Mouse (Mus musculus): Measurements from ENCODE around the gene Olfr324.

The Olfr324 gene

GRCm38 (mm10) chr11:58613359-58613758 lies 18.4 kb downstream of the Olfr324 start:
- TF ChIP-seq GATA4 (IDR thresholded peaks at IDR 0.05; ENCODE audit: insufficient replicate concordance, low read length) = no peak

GRCm38 (mm10) chr11:58614526-58614925 lies 19.6 kb downstream of the Olfr324 start:
- TF ChIP-seq GATA4 (IDR thresholded peaks at IDR 0.05; ENCODE audit: insufficient replicate concordance, low read length) = peak; percentile 67; the same call in 1 of the 2 replicates

- no peak for TF ChIP-seq GATA4 (IDR thresholded peaks at IDR 0.05; ENCODE audit: insufficient replicate concordance, low read length)
These were observed 21.1 kb downstream of the Olfr324 start, which contains the start of gene 2210407C18Rik for GRCm38 (mm10) chr11:58615975-58616374. Gene 2210407C18Rik (minus strand): TSS chr11:58616075.

- no peak for TF ChIP-seq GATA4 (IDR thresholded peaks at IDR 0.05; ENCODE audit: insufficient replicate concordance, low read length)
These were observed 23.5 kb downstream of the Olfr324 start for GRCm38 (mm10) chr11:58618369-58618768.

- TF ChIP-seq GATA4 (IDR thresholded peaks at IDR 0.05; ENCODE audit: insufficient replicate concordance, low read length) = no peak
These were observed 23.9 kb downstream of the Olfr324 start for GRCm38 (mm10) chr11:58618793-58619192.

- no peak for TF ChIP-seq GATA4 (IDR thresholded peaks at IDR 0.05; ENCODE audit: insufficient replicate concordance, low read length)
These were observed 31.2 kb downstream of the Olfr324 start for GRCm38 (mm10) chr11:58626146-58626545.

- TF ChIP-seq GATA4 (IDR thresholded peaks at IDR 0.05; ENCODE audit: insufficient replicate concordance, low read length) = no peak
These were observed 35.5 kb downstream of the Olfr324 start, which contains the start of gene Olfr323 for GRCm38 (mm10) chr11:58630401-58630800. Gene Olfr323 (minus strand): TSS chr11:58630501.

GRCm38 (mm10) chr11:58634878-58635277 lies 40.0 kb downstream of the Olfr324 start:
- no peak for TF ChIP-seq GATA4 (IDR thresholded peaks at IDR 0.05; ENCODE audit: insufficient replicate concordance, low read length)

GRCm38 (mm10) chr11:58636376-58636977 lies 41.6 kb downstream of the Olfr324 start:
- no peak for TF ChIP-seq GATA4 (IDR thresholded peaks at IDR 0.05; ENCODE audit: insufficient replicate concordance, low read length)

- TF ChIP-seq GATA4 (IDR thresholded peaks at IDR 0.05; ENCODE audit: insufficient replicate concordance, low read length) = no peak
These were observed 43.3 kb downstream of the Olfr324 start for GRCm38 (mm10) chr11:58638176-58638701.

- no peak for TF ChIP-seq GATA4 (IDR thresholded peaks at IDR 0.05; ENCODE audit: insufficient replicate concordance, low read length)
These were observed 45.5 kb downstream of the Olfr324 start, which contains the start of gene Trim58 for GRCm38 (mm10) chr11:58640272-58640867. Gene Trim58 (plus strand): TSS chr11:58640465.

GRCm38 (mm10) chr11:58641057-58641456 lies 46.1 kb downstream of the Olfr324 start:
- TF ChIP-seq GATA4 (IDR thresholded peaks at IDR 0.05; ENCODE audit: insufficient replicate concordance, low read length) = no peak

GRCm38 (mm10) chr11:58641638-58642358 lies 46.9 kb downstream of the Olfr324 start:
- no peak for TF ChIP-seq GATA4 (IDR thresholded peaks at IDR 0.05; ENCODE audit: insufficient replicate concordance, low read length)

GRCm38 (mm10) chr11:58643350-58643749 lies 48.4 kb downstream of the Olfr324 start:
- no peak for TF ChIP-seq GATA4 (IDR thresholded peaks at IDR 0.05; ENCODE audit: insufficient replicate concordance, low read length)
